Mouse (Mus musculus): ENCODE measurements around the gene Dusp5. TPM values are rescaled to one million over a fixed set of nuclear protein-coding genes. Genes with fewer than 3 reads are reported as not detected.
"Not testable (repeated sequence)": the region's sequence is repeated elsewhere in the genome, so short reads cannot be mapped to it uniquely, and the experiment has no call there.

Dusp5 gene
- total RNA-seq (2021), result 1 to 10 TPM; 6.0 to 7.9 TPM
- long read RNA-seq, experiment 1, transcript Dusp5-201 (4 exons, 2,473 nt), result major isoform, 10 of 11 reads
- long read RNA-seq, experiment 1, partial matches to known transcripts, result 0 of 11 reads
- long read RNA-seq, experiment 1, other reads (novel, unspliced or antisense), result 1 of 11 reads
- long read RNA-seq, experiment 2, transcript Dusp5-201 (4 exons, 2,473 nt), result major isoform, 14 of 16 reads
- long read RNA-seq, experiment 2, partial matches to known transcripts, result 2 of 16 reads
- long read RNA-seq, experiment 2, other reads (novel, unspliced or antisense), result 0 of 16 reads

GRCm38 (mm10) chr19:53528752-53529454, at the start of gene Dusp5:
Gene Dusp5, plus strand, starts transcription at chr19:53529109.
- DNase-seq (ENCODE audit: low spot score in 2 of 2), result peak; percentile 92 to 97

- DNase-seq (ENCODE audit: low spot score in 2 of 2), result no peak
Observed at GRCm38 (mm10) chr19:53479590-53479989, 49.3 kb upstream of the Dusp5 start.

GRCm38 (mm10) chr19:53482093-53482492, 46.8 kb upstream of the Dusp5 start:
- DNase-seq (ENCODE audit: low spot score in 2 of 2), result no peak

GRCm38 (mm10) chr19:53482527-53482926, 46.4 kb upstream of the Dusp5 start:
- DNase-seq (ENCODE audit: low spot score in 2 of 2), result no peak

GRCm38 (mm10) chr19:53483984-53484383, 44.9 kb upstream of the Dusp5 start:
- no peak for DNase-seq (ENCODE audit: low spot score in 2 of 2)

- DNase-seq (ENCODE audit: low spot score in 2 of 2), result no peak
Observed at GRCm38 (mm10) chr19:53484918-53485317, 44.0 kb upstream of the Dusp5 start.

- no peak for DNase-seq (ENCODE audit: low spot score in 2 of 2)
Observed at GRCm38 (mm10) chr19:53489187-53489586, 39.7 kb upstream of the Dusp5 start.

GRCm38 (mm10) chr19:53489910-53490309, 39.0 kb upstream of the Dusp5 start:
- DNase-seq (ENCODE audit: low spot score in 2 of 2), result no peak

- no peak for DNase-seq (ENCODE audit: low spot score in 2 of 2)
Observed at GRCm38 (mm10) chr19:53490898-53491297, 38.0 kb upstream of the Dusp5 start.

GRCm38 (mm10) chr19:53492528-53492927, 36.4 kb upstream of the Dusp5 start:
- no peak for DNase-seq (ENCODE audit: low spot score in 2 of 2)

GRCm38 (mm10) chr19:53493866-53494265, 35.0 kb upstream of the Dusp5 start:
- DNase-seq (ENCODE audit: low spot score in 2 of 2), result no peak

GRCm38 (mm10) chr19:53497910-53498309, 31.0 kb upstream of the Dusp5 start:
- no peak for DNase-seq (ENCODE audit: low spot score in 2 of 2)

GRCm38 (mm10) chr19:53499049-53499448, 29.9 kb upstream of the Dusp5 start:
- no peak for DNase-seq (ENCODE audit: low spot score in 2 of 2)

- no peak for DNase-seq (ENCODE audit: low spot score in 2 of 2)
Observed at GRCm38 (mm10) chr19:53499451-53499940, 29.4 kb upstream of the Dusp5 start.

- DNase-seq (ENCODE audit: low spot score in 2 of 2), result peak in 1 of 2 experiments; percentile 20
Observed at GRCm38 (mm10) chr19:53500298-53501006, 28.5 kb upstream of the Dusp5 start.

- not testable (repeated sequence) for DNase-seq (ENCODE audit: low spot score in 2 of 2)
Observed at GRCm38 (mm10) chr19:53501239-53501638, 27.7 kb upstream of the Dusp5 start.

GRCm38 (mm10) chr19:53501765-53502164, 27.1 kb upstream of the Dusp5 start:
- no peak for DNase-seq (ENCODE audit: low spot score in 2 of 2)

- DNase-seq (ENCODE audit: low spot score in 2 of 2), result no peak
Observed at GRCm38 (mm10) chr19:53502891-53503371, 26.0 kb upstream of the Dusp5 start.

GRCm38 (mm10) chr19:53504181-53504580, 24.7 kb upstream of the Dusp5 start:
- DNase-seq (ENCODE audit: low spot score in 2 of 2), result no peak

- DNase-seq (ENCODE audit: low spot score in 2 of 2), result no peak
Observed at GRCm38 (mm10) chr19:53505728-53506127, 23.2 kb upstream of the Dusp5 start.

GRCm38 (mm10) chr19:53507497-53507896, 21.4 kb upstream of the Dusp5 start:
- DNase-seq (ENCODE audit: low spot score in 2 of 2), result no peak
